Mouse (Mus musculus): ENCODE results near the gene Lilra6.
"Not testable (repeated sequence)": the region's sequence is repeated elsewhere in the genome, so short reads cannot be mapped to it uniquely, and the experiment has no call there.

Lilra6 gene

DNA sequence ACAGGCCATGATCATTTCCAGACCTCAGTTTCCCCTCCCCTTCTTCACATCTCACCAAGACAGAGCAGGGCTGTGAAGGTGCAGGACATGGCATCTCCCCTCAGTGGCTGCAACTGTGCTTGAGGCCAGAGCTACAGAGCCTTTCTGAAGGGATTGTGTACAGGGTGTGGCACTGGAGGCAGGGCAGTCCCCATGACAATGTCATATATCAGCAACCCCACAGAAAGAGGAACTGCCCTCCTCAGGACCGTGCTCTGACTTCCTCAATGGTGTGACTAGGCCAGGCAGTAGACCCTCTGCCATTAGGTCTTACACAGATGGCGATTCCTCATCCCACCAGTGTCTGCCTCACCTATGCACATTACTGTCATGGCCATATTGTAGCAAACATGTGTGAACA lies at the start of gene Lilra6:
Gene Lilra6, minus strand, starts transcription at position 117 of the 400 bp plus-strand sequence.
- not testable (repeated sequence) for DNase-seq (ENCODE audit: low spot score in 2 of 2)

- DNase-seq (ENCODE audit: low spot score in 2 of 2): no peak
Observed at GRCm38 (mm10) chr7:3962017-3962416, 46.7 kb upstream of the Lilra6 start.

DNA sequence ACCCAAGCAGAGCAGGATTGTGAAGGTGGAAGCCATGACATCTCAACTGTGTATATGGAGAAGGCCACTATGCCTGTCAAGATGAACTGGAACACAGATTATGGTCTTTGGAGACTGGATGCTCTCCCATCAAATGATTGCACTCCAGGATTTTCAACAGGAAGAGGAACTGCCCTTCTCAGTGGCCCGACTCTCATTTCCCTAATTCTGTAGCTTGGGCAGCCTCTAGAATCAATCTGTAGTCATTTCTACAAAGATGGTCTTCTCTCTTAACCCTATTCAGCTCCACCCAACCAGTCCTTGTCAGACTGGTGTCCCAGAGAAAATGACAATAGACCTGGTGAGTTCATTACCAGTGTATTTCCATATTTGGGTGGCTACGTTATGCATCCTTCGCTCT lies 42.1 kb upstream of the Lilra6 start:
- DNase-seq (ENCODE audit: low spot score in 2 of 2): no peak

DNA sequence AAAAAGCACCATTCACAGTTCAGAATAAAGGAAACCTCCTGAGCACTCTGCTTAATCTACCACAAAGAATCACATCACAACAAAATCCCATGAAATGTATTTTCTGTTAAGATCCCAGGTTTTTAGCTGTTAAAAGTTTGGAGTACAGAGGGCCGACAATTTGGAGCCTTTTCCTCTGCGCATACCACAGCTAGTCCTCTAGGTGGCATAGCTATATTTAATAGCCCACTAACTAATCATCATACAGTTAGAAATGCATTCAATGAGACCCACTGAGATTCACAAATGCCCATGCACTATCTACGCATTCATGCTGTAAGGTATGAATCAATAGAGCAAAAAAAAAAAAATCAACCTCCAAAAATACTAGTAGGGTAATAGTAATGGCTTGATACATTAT lies 33.9 kb upstream of the Lilra6 start:
- no peak for DNase-seq (ENCODE audit: low spot score in 2 of 2)

GRCm38 (mm10) chr7:3948223-3948622 lies 32.9 kb upstream of the Lilra6 start:
- DNase-seq (ENCODE audit: low spot score in 2 of 2): no peak

- DNase-seq (ENCODE audit: low spot score in 2 of 2): no peak
Observed at GRCm38 (mm10) chr7:3946117-3946516, 30.8 kb upstream of the Lilra6 start.

GRCm38 (mm10) chr7:3940915-3941314 lies 25.6 kb upstream of the Lilra6 start:
- DNase-seq (ENCODE audit: low spot score in 2 of 2): peak in 1 of 2 experiments; percentile 1

DNA sequence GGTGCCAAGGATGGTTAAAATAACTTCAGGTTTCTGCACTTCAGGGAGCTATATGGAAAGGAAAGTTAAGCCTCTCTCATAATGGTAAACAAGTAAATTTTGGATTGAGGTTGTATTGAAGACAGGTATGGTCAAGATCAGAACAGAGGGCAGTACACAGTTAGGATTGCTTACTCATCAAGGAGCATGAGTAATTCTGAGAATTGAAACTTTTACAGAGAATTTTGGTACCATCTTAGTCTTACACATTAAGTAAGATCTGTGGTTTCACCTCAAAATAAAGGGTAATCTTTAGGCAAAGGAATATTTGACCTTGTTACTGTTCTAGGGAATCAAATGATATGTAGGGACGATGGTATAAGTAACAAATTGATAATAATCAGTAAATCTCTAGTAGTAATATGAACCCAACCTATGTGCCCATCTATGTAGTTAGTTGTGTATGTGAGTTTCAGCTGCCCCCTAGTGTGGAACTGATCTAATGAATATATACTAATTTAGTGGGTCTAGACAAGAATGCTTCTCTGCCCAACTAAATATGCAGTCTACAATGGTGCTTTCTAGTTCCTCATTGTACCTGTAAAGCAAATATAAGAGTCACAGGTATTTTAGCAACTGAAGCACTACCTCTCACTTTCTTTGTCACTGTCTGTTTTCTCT lies 24.7 kb upstream of the Lilra6 start:
- no peak for DNase-seq (ENCODE audit: low spot score in 2 of 2)

DNA sequence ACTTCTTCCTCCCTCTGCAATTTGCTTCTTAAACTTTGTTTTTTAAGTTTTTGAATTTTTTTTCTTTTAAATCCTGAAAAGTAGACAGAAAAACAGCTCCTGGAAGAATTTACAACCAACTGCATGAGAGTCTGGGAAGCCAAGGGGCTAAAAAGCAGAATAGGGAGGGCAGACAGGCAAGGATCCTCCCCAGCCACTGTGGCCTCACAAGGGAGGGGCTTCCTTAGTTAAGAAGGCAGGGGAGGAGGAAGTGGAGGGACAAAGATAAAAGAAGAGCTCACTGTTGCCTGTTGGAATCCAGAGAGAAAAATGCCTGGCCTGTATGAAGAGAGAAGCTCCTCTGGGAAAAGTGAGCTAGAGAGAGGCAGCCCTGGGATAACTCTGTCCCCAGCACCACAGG lies 20.2 kb upstream of the Lilra6 start:
- DNase-seq (ENCODE audit: low spot score in 2 of 2): not testable (repeated sequence)

GRCm38 (mm10) chr7:3903704-3904103 lies 11.6 kb downstream of the Lilra6 start:
- no peak for DNase-seq (ENCODE audit: low spot score in 2 of 2)

DNA sequence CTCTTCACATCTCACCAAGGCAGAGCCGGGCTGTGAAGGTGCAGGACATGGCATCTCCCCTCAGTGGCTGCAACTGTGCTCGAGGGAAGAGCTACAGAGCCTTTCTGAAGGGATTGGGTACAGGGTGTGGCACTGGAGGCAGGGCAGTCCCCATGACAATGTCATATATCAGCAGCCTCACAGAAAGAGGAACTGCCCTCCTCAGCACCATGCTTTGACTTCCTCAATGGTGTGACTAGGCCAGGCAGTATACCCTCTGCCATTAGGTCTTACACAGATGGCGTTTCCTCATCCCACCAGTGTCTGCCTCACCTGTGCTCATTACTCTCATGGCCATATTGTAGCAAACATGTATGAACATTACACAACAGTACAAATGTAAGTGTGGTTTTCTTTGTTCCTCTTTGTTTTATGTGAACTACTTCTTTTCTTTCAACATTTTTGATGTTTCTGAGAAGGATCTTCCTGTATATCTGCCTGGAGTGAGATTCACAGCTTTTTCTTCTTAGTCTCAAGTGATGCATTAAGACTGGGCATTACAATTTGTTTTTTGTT lies 17.2 kb downstream of the Lilra6 start, which contains the start of gene Gm14548:
Gene Gm14548, minus strand, starts transcription at position 85 of the 555 bp plus-strand sequence.
- not testable (repeated sequence) for DNase-seq (ENCODE audit: low spot score in 2 of 2)

DNA sequence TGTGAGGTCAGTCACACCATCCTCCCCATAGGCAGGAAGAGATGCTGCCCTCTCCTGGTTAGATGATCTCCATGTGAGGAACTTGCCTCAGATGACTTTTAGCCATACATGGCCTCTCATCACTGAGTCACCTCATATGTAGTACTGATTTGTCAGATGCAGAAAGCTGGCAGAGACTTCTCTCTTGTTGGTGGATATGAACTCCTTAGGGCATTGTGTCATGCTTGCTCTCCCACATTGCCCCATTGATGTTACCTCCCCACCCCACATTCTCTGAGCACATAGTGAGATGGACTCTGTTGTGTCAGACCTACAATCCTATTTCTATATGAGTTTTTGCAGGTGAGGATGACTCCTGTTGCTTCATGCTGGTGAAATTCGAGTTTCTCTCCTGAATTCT lies 40.3 kb downstream of the Lilra6 start:
- DNase-seq (ENCODE audit: low spot score in 2 of 2): not testable (repeated sequence)

Data from left cerebral cortex, adult 9 months (tissue).